Mouse (Mus musculus) CH12F3 (cell line): ENCODE data around the gene Prpf18.

ENCODE experiments used
- in situ Hi-C: fragments of 300-500 bp; cut with MboI; formaldehyde crosslinking; loops from 2 replicates; pipeline ENCODE4 v1.14.3; 2020; ENCODE audit warnings: low sequenced_read_pairs

Gene Prpf18

DNA sequence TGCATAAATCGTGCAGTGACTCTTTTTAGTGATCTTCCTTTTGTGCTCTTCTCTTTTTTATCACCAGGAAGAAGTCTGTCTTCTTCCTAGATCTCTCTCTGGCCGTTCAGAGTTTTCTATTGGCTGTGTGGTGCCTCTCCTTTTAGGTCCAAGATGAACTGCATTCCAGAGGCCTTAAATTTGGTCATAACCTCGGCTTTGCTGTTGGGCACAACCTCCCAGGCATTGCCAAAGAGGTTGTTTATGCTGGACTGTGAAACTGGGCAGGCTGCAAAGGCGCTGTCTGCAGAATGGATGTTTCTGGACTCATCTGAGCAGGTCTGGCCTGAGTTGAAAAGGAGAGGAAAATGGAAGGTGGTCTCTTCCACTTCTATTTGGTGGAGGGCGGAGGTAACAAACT is 73.6 kb downstream of the Prpf18 start:
- in situ Hi-C loops = no loop called here

DNA sequence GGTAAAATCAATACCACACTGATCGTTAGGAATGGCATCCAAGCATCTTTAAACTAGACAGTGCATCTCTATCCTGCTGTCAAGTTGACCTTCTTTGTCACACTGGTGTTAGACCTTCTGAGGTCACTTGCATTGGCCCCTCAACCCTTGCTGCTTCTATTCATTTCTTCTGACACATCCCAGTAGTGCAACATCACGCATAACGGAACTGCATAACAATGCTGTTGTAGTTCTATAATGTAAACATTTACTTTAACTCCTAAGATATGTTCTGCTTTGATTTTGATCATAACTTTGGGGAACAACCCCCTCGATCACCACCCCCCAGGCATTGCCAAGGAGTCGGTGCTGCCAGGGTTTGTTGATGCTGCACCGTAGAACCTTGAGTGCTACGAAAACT is 75.9 kb downstream of the Prpf18 start:
- in situ Hi-C loops = no loop called here

DNA sequence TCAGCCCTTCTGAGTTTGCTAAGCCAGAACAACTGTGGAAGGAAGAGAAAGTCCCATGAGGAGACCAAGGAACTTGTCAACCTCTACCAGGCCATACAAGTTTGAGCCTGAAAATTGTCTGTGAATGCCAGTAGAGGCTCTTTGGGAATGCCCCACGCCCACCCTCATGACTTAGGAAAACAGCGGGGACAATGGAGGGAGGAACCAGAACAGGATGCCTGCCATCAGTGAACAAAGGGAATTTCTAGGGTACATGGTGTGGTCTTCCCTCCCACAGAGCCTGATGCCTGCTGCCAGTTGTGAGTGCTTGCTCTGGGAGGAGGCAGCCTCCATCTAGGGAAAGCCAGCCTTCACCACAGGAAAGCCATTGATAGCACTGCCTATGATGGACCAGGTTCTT is 76.8 kb downstream of the Prpf18 start:
- in situ Hi-C loops = no loop called here

DNA sequence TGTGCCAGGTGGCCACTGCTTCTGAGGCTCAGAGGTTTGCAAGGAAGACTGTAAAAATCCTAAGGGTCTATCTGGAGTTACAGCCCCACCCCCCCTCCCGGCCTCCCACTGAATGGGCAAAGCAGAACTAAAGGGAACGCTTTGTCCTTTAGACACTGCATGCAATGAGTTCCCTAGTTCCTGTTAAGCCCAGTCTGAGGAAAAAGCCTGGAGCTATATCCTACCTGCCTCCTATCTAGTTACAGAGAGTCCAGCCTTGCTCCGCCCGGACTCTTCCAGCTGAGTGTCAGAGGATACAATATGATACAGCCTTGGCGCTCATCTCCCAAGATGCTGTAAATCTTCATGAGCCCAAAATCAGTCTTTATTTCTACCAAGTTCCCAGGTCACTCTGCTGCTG is 77.7 kb downstream of the Prpf18 start:
- in situ Hi-C loops = no loop called here

DNA sequence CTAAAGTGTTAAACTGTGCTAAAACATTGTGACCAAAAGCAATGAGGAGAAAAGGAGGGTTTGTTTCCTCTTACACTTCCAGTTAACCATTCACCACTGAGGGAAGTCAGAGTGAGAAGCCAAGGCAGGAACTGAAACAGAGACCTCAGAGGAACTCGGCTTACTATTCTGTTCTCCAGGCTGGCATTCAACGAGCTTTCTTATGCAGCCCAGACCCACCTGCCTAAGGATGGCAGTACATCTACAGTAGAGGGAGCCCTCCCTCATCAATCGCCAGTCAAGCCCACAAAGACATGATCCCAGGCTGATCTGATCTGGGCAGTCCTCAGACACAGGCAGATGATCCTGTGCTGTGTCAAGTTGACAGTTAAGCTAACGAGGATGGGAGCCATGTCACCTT is 78.5 kb downstream of the Prpf18 start:
- in situ Hi-C loops = no loop called here

DNA sequence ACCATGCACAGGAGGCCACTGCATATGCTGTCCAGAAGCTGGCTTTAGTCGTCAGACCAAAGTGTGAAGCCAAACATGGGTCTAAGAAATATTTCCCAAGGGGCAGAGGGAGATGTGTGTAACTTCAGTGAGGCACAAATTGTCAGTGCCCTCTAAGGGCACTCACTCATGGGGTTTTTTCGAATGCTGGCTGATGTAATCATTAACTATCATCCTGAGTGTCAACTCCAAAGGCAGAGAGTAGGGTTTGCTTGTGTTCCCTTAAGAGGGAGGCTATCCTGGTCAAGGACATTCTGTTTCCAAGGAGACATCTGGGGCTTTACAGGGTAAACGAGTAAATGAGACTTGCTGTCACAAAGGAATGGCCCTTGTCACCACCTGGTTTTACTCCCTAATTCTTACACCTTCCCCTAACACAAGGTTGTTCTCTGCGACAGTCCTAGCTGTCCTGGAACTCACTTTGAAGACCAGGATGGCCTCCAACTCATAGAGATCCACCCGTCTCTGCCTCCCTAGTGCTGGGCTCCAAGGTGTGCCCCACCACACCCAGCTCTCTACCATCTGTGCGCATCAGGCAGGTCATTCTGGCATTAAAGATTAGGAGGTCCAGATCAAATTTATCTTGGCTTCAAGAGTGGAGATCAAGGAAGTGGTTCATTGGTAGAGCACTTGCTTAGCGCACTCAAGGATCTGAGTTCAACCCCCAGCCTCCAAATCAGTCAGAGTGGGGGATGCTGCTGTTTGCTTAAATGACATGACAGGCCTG is 79.2 kb downstream of the Prpf18 start:
- in situ Hi-C loops = no loop called here
